Mouse (Mus musculus): Measurements from ENCODE around the gene Nmrk2.

- no peak for TF ChIP-seq CTCF (IDR thresholded peaks at IDR 0.05; ENCODE audit: control insufficient read depth, insufficient read depth, low read length)
- no peak for TF ChIP-seq POLR2A (IDR thresholded peaks at IDR 0.05; ENCODE audit: borderline replicate concordance, control insufficient read depth, low read depth, low read length)
Observed at GRCm38 (mm10) chr10:81204137-81204536, 2.3 kb upstream of the Nmrk2 start.

Data from bone marrow, adult 2 months (tissue).